Mouse (Mus musculus): ENCODE results near the gene Dlgap1.

- no peak for TF ChIP-seq POLR2A (IDR thresholded peaks at IDR 0.05; ENCODE audit: low read depth, low read length)
- peak; percentile 50; the same call in 1 of the 2 replicates for TF ChIP-seq CTCF (IDR thresholded peaks at IDR 0.05; ENCODE audit: borderline replicate concordance, insufficient read depth, low read length)
These were observed 373.0 kb downstream of the Dlgap1 start for GRCm38 (mm10) chr17:70341920-70342319.

Data from embryonic fibroblast, embryonic 13.5 days (primary cell).